Mouse (Mus musculus) Patski (cell line): ENCODE measurements around the gene Aktip. TPM values are rescaled to one million over a fixed set of nuclear protein-coding genes. Genes with fewer than 3 reads are reported as not detected.

Experiments
- ATAC-seq: fragments of 100-300 bp; one replicate; pipeline ENCODE4 v1.8.0; 2021
- CTCF ChIA-PET: fragments of 350-600 bp; sonication (Branson Sonifier 250); formaldehyde crosslinking; loops from one replicate; lab custom pipeline; 2022; ENCODE audit warnings: inconsistent platforms; lab: Charles Lee
- POLR2A ChIA-PET: fragments of 350-600 bp; sonication (Branson Sonifier 250); formaldehyde crosslinking; loops from one replicate; lab custom pipeline; 2022; ENCODE audit warnings: antibody characterized with exemption, inconsistent platforms; lab: Charles Lee
- DNase-seq: peaks from one replicate; pipeline ENCODE4 v3.0.0-alpha.2; 2011; ENCODE audit warnings: low read depth, low spot score
- H3K27me3 ChIP-seq: fragments of 371-371 bp; one replicate; pipeline ENCODE4 v1.5.1; 2021
- CTCF ChIP-seq: fragments of 100-300 bp; IDR thresholded peaks from one replicate; pipeline ENCODE4 v1.5.1; 2021
- in situ Hi-C: fragments of 300-500 bp; cut with MboI; formaldehyde crosslinking; loops from 3 replicates; pipeline ENCODE4 v1.11.1; 2018; ENCODE audit warnings: low pct_unique_long_range_greater_than_20kb, mixed read lengths
- polyA plus RNA-seq: library from polyadenylated mRNA; unstranded; gene quantifications from one replicate; pipeline ENCODE4 v1.2.3, GENCODE M21; 2021

Aktip gene
- polyA plus RNA-seq, 1 experiment from 2014 or later = 88.1 TPM

GRCm38 (mm10) chr8:91133441-91134069 is 66.2 kb downstream of the Aktip start:
- ATAC-seq = peak; percentile 3
- ChIA-PET CTCF (interaction anchor here (2.5 kb wide), 1 partner anchor 16 kb away, joined by 12 read pairs; no protein-coding TSS in a partner anchor), POLR2A (interaction anchor here (1.6 kb wide), 1 partner anchor 8 kb away, joined by 4 read pairs; no protein-coding TSS in a partner anchor)
- in situ Hi-C loops = no loop called here
- DNase-seq = no peak
- TF ChIP-seq CTCF = no peak
- no peaks in the 10 kb centered on the region for H3K27me3 ChIP-seq

- POLR2A ChIA-PET = interaction anchor here (1.6 kb wide), 1 partner anchor 7 kb away, joined by 4 read pairs; no protein-coding TSS in a partner anchor
- TF ChIP-seq CTCF = no peak
Measured at GRCm38 (mm10) chr8:91132731-91133130, 67.0 kb downstream of the Aktip start.

GRCm38 (mm10) chr8:91126786-91127185 is 73.0 kb downstream of the Aktip start:
- ChIA-PET CTCF (interaction anchor here (2.3 to 4.7 kb wide), 2 partner anchors 9 to 21 kb away, joined by 8 to 19 read pairs; no protein-coding TSS in a partner anchor), POLR2A (interaction anchor here (1.9 kb wide), 1 partner anchor 7 kb away, joined by 4 read pairs; no protein-coding TSS in a partner anchor)
- no peaks in the 10 kb centered on the region for H3K27me3 ChIP-seq
- no peak for ATAC-seq
- DNase-seq = no peak
- no peak for TF ChIP-seq CTCF
- in situ Hi-C loops = no loop called here

More at GRCm38 (mm10) chr8:91132731-91133130, 67.0 kb downstream of the Aktip start:
- CTCF ChIA-PET = no interaction called here
- DNase-seq (no peak), ATAC-seq (no peak)
- H3K27me3 ChIP-seq = no peaks in the 10 kb centered on the region
- in situ Hi-C loops = no loop called here

GRCm38 (mm10) chr8:91124315-91124714 is 75.5 kb downstream of the Aktip start:
- peak; percentile 87 for ATAC-seq
- TF ChIP-seq CTCF = no peak
- H3K27me3 ChIP-seq = no peaks in the 10 kb centered on the region
- no peak for DNase-seq
- CTCF ChIA-PET = interaction anchor here (0.9 to 4.7 kb wide), 5 partner anchors 9 to 103 kb away, joined by 3 to 19 read pairs (median 4); no protein-coding TSS in a partner anchor
- POLR2A ChIA-PET = interaction anchor here (0.6 to 0.9 kb wide), 6 partner anchors 10 to 105 kb away, joined by 3 to 10 read pairs (median 3); no protein-coding TSS in a partner anchor
- in situ Hi-C loops = no loop called here

GRCm38 (mm10) chr8:91118131-91118530 is 81.6 kb downstream of the Aktip start:
- no peak for DNase-seq
- in situ Hi-C loops = no loop called here
- no peak for ATAC-seq
- TF ChIP-seq CTCF = peak; percentile 61
- POLR2A ChIA-PET = interaction anchor here (1.6 to 1.7 kb wide), 2 partner anchors 12 to 31 kb away, joined by 4 to 6 read pairs; no protein-coding TSS in a partner anchor
- no peaks in the 10 kb centered on the region for H3K27me3 ChIP-seq
- CTCF ChIA-PET = interaction anchor here (0.6 to 3.1 kb wide), 20 partner anchors 8 to 105 kb away, joined by 3 to 18 read pairs (median 8); no protein-coding TSS in a partner anchor

GRCm38 (mm10) chr8:91117537-91117936 is 82.2 kb downstream of the Aktip start:
- ChIA-PET POLR2A (interaction anchor here (1.1 to 1.7 kb wide), 3 partner anchors 11 to 31 kb away, joined by 3 to 6 read pairs (median 4); no protein-coding TSS in a partner anchor), CTCF (interaction anchor here (0.7 to 3.1 kb wide), 21 partner anchors 9 to 105 kb away, joined by 3 to 18 read pairs (median 8); partner anchors contain the start of gene Rbl2)
- DNase-seq = no peak
- no peaks in the 10 kb centered on the region for H3K27me3 ChIP-seq
- ATAC-seq = no peak
- peak; percentile 54 for TF ChIP-seq CTCF
- in situ Hi-C loops = no loop called here

GRCm38 (mm10) chr8:91114910-91115309 is 84.9 kb downstream of the Aktip start:
- TF ChIP-seq CTCF = no peak
- ChIA-PET POLR2A (no interaction called here), CTCF (interaction anchor here (1.6 to 1.7 kb wide), 2 partner anchors 8 to 10 kb away, joined by 4 read pairs; no protein-coding TSS in a partner anchor)
- in situ Hi-C loops = no loop called here
- no peaks in the 10 kb centered on the region for H3K27me3 ChIP-seq
- no peak for ATAC-seq
- DNase-seq = no peak

- in situ Hi-C loops = no loop called here
- ChIA-PET POLR2A (no interaction called here), CTCF (interaction anchor here (1.6 kb wide), 1 partner anchor 9 kb away, joined by 4 read pairs; no protein-coding TSS in a partner anchor)
- no peak for TF ChIP-seq CTCF
- ATAC-seq = no peak
- DNase-seq = no peak
- no peaks in the 10 kb centered on the region for H3K27me3 ChIP-seq
Measured at GRCm38 (mm10) chr8:91114428-91114827, 85.3 kb downstream of the Aktip start.

- no peak for DNase-seq
- TF ChIP-seq CTCF = no peak
- ChIA-PET CTCF (interaction anchor here (1.1 kb wide), 1 partner anchor 36 kb away, joined by 3 read pairs; no protein-coding TSS in a partner anchor), POLR2A (interaction anchor here (1.6 kb wide), 1 partner anchor 13 kb away, joined by 10 read pairs; no protein-coding TSS in a partner anchor)
- ATAC-seq = no peak
- in situ Hi-C loops = no loop called here
- no peaks in the 10 kb centered on the region for H3K27me3 ChIP-seq
Measured at GRCm38 (mm10) chr8:91111868-91112477, 87.8 kb downstream of the Aktip start.

- no peak for DNase-seq
- no peak for ATAC-seq
- TF ChIP-seq CTCF = no peak
- no peaks in the 10 kb centered on the region for H3K27me3 ChIP-seq
- in situ Hi-C loops = no loop called here
- ChIA-PET CTCF (interaction anchor here (1.1 to 3.6 kb wide), 3 partner anchors 12 to 42 kb away, joined by 3 to 11 read pairs (median 11); no protein-coding TSS in a partner anchor), POLR2A (no interaction called here)
Measured at GRCm38 (mm10) chr8:91106271-91106670, 93.5 kb downstream of the Aktip start.
